Mouse (Mus musculus) hindbrain, postnatal 0 days (tissue): ENCODE measurements at regions not wholly inside any gene's neighbourhood (a gene's known extent, or its start where the extent isn't known, plus 50 kb on each side); places are given as distances from the start of the nearest gene placed in this dataset.
A peak's percentile ranks its signal among the peaks of the same experiment; 100 is the strongest.

Source experiments
- ATAC-seq: fragments of 200-750 bp; cut with Nextera tagmentation; 2 replicates; pipeline ENCODE4 v1.8.0; 2017; ENCODE audit warnings: mild to moderate bottlenecking, moderate TSS enrichment, moderate library complexity
- DNase-seq: peaks from one replicate; pipeline ENCODE4 v3.0.0-alpha.2; 2015; ENCODE audit warnings: low spot score
- H3K27ac ChIP-seq: fragments of 300-500 bp; sonication (generic); 2 replicates; pipeline ENCODE4 v1.5.1; 2014; ENCODE audit warnings: mild to moderate bottlenecking
- H3K27me3 ChIP-seq: fragments of 300-500 bp; sonication (generic); 2 replicates; pipeline ENCODE4 v1.6.1; 2014; ENCODE audit warnings: low read length, mixed read lengths; ENCODE audit not compliant: insufficient read depth
- H3K36me3 ChIP-seq: fragments of 300-500 bp; sonication (generic); 2 replicates; pipeline ENCODE4 v1.6.1; 2014; ENCODE audit warnings: low read length, mixed read lengths; ENCODE audit not compliant: insufficient read depth
- H3K4me1 ChIP-seq: fragments of 300-500 bp; sonication (generic); 2 replicates; pipeline ENCODE4 v1.6.1; 2014; ENCODE audit warnings: antibody characterized with exemption, low read length, mixed read lengths; ENCODE audit not compliant: insufficient read depth
- H3K4me2 ChIP-seq: fragments of 300-500 bp; sonication (generic); 2 replicates; pipeline ENCODE4 v1.6.1; 2014; ENCODE audit warnings: low read depth, mild to moderate bottlenecking, low read length, moderate library complexity, mixed read lengths
- H3K4me3 ChIP-seq: fragments of 300-500 bp; sonication (generic); 2 replicates; pipeline ENCODE4 v1.5.1; 2014; ENCODE audit warnings: low read length
- H3K9ac ChIP-seq: fragments of 300-500 bp; sonication (generic); replicated peaks from 2 replicates; pipeline ENCODE4 v1.6.1; 2014; ENCODE audit warnings: mild to moderate bottlenecking, low read length, moderate library complexity, mixed read lengths
- H3K9me3 ChIP-seq: fragments of 300-500 bp; sonication (generic); 2 replicates; pipeline ENCODE4 v1.6.1; 2016; ENCODE audit warnings: low read length, mixed read lengths
- CTCF ChIP-seq: IDR thresholded peaks from 2 replicates; pipeline ENCODE4 v1.5.1; 2016; ENCODE audit warnings: antibody characterized with exemption, control low read depth, low read depth
- WGBS: fragments of 180-500 bp; shearing (Covaris S2); extraction: QIAGEN DNeasy Blood & Tissue Kit; methylation state at CpG from one replicate; pipeline ENCODE4 v1.1.7; 2014; 5-methylcytosine and 5-hydroxymethylcytosine counted together

GRCm38 (mm10) chr7:52510686-52511085 is 495.2 kb upstream of the 1700015G11Rik start:
- no peaks in the 10 kb centered on the region for H3K27me3 ChIP-seq
- H3K4me3 ChIP-seq = no peak overlapping the region
- DNase-seq = no peak
- H3K27ac ChIP-seq = no peak overlapping the region
- H3K4me1 ChIP-seq = no peaks in the 10 kb centered on the region
- no peaks in the 10 kb centered on the region for H3K36me3 ChIP-seq
- no peak overlapping the region for H3K4me2 ChIP-seq
- no peak for ATAC-seq
- no peak overlapping the region for H3K9ac ChIP-seq
- no peak for TF ChIP-seq CTCF
- H3K9me3 ChIP-seq = no peaks in the 10 kb centered on the region

DNA sequence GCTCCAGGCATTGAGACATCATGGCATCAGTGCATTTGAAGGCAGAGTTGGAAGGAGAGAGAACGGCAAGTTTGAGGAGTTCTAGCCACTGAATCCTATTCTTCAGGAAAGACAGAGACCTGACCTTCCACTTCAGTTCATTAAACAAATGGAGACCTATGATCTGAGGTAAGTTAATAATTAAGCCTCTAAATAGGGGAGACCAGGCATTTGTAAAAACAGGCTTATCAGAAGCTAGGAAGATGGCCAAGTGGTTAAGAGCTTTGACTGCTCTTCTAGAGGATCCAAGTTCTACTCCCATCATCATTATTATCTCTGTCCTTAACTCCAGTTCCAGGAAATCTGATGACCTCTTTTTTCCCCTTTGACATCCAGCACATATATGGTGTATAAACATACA is 492.5 kb upstream of the 1700015G11Rik start:
- 92% methylated on average over 1 of the region's 1 CpGs for WGBS
- Histone ChIP-seq H3K4me1 (no peaks in the 10 kb centered on the region), H3K36me3 (no peaks in the 10 kb centered on the region), H3K27me3 (no peaks in the 10 kb centered on the region), H3K9ac (no peak overlapping the region), H3K27ac (no peak overlapping the region), H3K4me2 (no peak overlapping the region), H3K4me3 (no peak overlapping the region), H3K9me3 (no peaks in the 10 kb centered on the region)
- DNase-seq (no peak), ATAC-seq (no peak)
- no peak for TF ChIP-seq CTCF

DNA sequence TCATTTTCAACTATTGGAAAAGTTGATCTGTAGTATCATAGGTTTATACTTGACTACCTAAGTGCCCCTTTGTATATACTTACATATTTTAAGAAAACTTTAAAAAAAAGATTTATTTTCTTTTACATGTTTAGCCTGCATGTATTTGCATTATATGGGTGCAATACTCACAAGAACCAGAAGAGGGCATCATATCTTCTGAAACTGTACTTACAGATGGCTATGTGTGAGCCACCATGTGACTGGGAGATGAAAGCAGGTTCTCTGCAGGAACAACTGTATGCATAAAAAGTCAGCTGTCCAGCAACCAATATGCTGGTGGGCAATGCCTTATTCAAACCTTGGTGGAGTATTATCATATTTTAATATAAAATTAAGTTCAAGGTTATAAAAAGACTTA is 451.6 kb upstream of the 1700015G11Rik start:
- no peak for ATAC-seq
- peak; percentile 58 for TF ChIP-seq CTCF
- no peak overlapping the region for H3K27ac ChIP-seq
- DNase-seq = peak; percentile 33
- no peaks in the 10 kb centered on the region for H3K27me3 ChIP-seq
- H3K36me3 ChIP-seq = no peaks in the 10 kb centered on the region
- H3K9ac ChIP-seq = no peak overlapping the region
- H3K9me3 ChIP-seq = no peaks in the 10 kb centered on the region
- H3K4me2 ChIP-seq = no peak overlapping the region
- no peak overlapping the region for H3K4me3 ChIP-seq
- H3K4me1 ChIP-seq = no peaks in the 10 kb centered on the region

GRCm38 (mm10) chr7:52466585-52466984 is 451.1 kb upstream of the 1700015G11Rik start:
- no peaks in the 10 kb centered on the region for H3K9me3 ChIP-seq
- H3K4me2 ChIP-seq = no peak overlapping the region
- no peak overlapping the region for H3K9ac ChIP-seq
- H3K27ac ChIP-seq = no peak overlapping the region
- no peak for TF ChIP-seq CTCF
- H3K27me3 ChIP-seq = no peaks in the 10 kb centered on the region
- H3K4me3 ChIP-seq = no peak overlapping the region
- no peak for ATAC-seq
- DNase-seq = no peak
- H3K36me3 ChIP-seq = no peaks in the 10 kb centered on the region
- no peaks in the 10 kb centered on the region for H3K4me1 ChIP-seq
- WGBS = 49% methylated on average over 9 of the region's 9 CpGs
